Mouse (Mus musculus) MEL (cell line): ENCODE data around the gene Naa38. TPM values are rescaled to one million over a fixed set of nuclear protein-coding genes. Genes with fewer than 3 reads are reported as not detected.

ENCODE experiments used
- DNase-seq: peaks from one replicate; pipeline ENCODE4 v3.0.0; 2011; ENCODE audit warnings: low read depth, low spot score
- H3K27ac ChIP-seq: 2 replicates; pipeline ENCODE4 v1.5.1; 2012; ENCODE audit warnings: low read depth, mild to moderate bottlenecking, control low read depth, low read length, moderate library complexity; ENCODE audit not compliant: control insufficient read depth
- H3K27me3 ChIP-seq, 2 experiments: fragments of 150-350 bp in 1 of 2; sonication (generic) in 1 of 2; 2 replicates each; pipeline ENCODE4 v1.6.1; 2012; ENCODE audit warnings: low read length in 2 of 2, mild to moderate bottlenecking in 2 of 2, improper control_type of control experiment in 1 of 2, moderate library complexity in 1 of 2; ENCODE audit not compliant: insufficient read depth in 2 of 2, control insufficient read depth in 1 of 2
- H3K36me3 ChIP-seq, 2 experiments: 2 replicates each; pipeline ENCODE4 v1.6.1; 2012 to 2014; ENCODE audit warnings: low read length in 2 of 2, improper control_type of control experiment in 1 of 2, inconsistent platforms in 1 of 2, mild to moderate bottlenecking in 1 of 2; ENCODE audit not compliant: insufficient read depth in 2 of 2, control insufficient read depth in 1 of 2
- H3K4me1 ChIP-seq, 2 experiments: fragments of 150-350 bp in 1 of 2; sonication (generic) in 1 of 2; 2 replicates each; pipeline ENCODE4 v1.6.1; 2012; ENCODE audit warnings: low read length in 2 of 2, improper control_type of control experiment in 1 of 2, mild to moderate bottlenecking in 1 of 2; ENCODE audit not compliant: insufficient read depth in 2 of 2, control insufficient read depth in 1 of 2
- H3K4me3 ChIP-seq, 2 experiments: fragments of 150-350 bp in 1 of 2; sonication (generic) in 1 of 2; 2 replicates each; pipeline ENCODE4 v1.5.1; 2012; ENCODE audit warnings: low read depth in 2 of 2, low read length in 2 of 2, mild to moderate bottlenecking in 2 of 2, moderate library complexity in 2 of 2, control low read depth in 1 of 2, improper control_type of control experiment in 1 of 2; ENCODE audit not compliant: control insufficient read depth in 1 of 2, insufficient read depth in 1 of 2
- H3K79me2 ChIP-seq: 2 replicates; pipeline ENCODE4 v1.6.1; 2012; ENCODE audit warnings: mild to moderate bottlenecking, low read length, moderate library complexity; ENCODE audit not compliant: control insufficient read depth, poor library complexity, insufficient read depth
- H3K9ac ChIP-seq: 2 replicates; pipeline ENCODE4 v1.6.1; 2012; ENCODE audit warnings: low read depth, mild to moderate bottlenecking, control low read depth, low read length, moderate library complexity; ENCODE audit not compliant: control insufficient read depth, poor library complexity, severe bottlenecking
- H3K9me3 ChIP-seq: fragments of 150-350 bp; sonication (generic); replicated peaks from 2 replicates; pipeline ENCODE4 v1.6.1; 2012; ENCODE audit warnings: mild to moderate bottlenecking, low read length, improper control_type of control experiment, moderate library complexity; ENCODE audit not compliant: insufficient read depth
- CHD2 ChIP-seq: IDR thresholded peaks from 2 replicates; pipeline ENCODE4 v1.6.1; 2011; ENCODE audit warnings: low read length, improper control_type of control experiment
- CTCF ChIP-seq, 3 experiments: IDR thresholded peaks in 2 of 3; conservative IDR thresholded peaks in 1 of 3; 2 replicates each; pipeline ENCODE4 v1.5.1; 2011 to 2012; ENCODE audit warnings: low read length in 3 of 3, low read depth in 2 of 3, mild to moderate bottlenecking in 2 of 3, improper control_type of control experiment in 1 of 3, inconsistent platforms in 1 of 3, mixed read lengths in 1 of 3, moderate library complexity in 1 of 3; ENCODE audit not compliant: control insufficient read depth in 1 of 3, insufficient read depth in 1 of 3, poor library complexity in 1 of 3, severe bottlenecking in 1 of 3
- ETS1 ChIP-seq: IDR thresholded peaks from 2 replicates; pipeline ENCODE4 v1.6.1; 2012; ENCODE audit warnings: low read depth, mild to moderate bottlenecking, inconsistent platforms, low read length, improper control_type of control experiment, moderate library complexity
- HCFC1 ChIP-seq: IDR thresholded peaks from 2 replicates; pipeline ENCODE4 v1.6.1; 2012; ENCODE audit warnings: low read depth, mild to moderate bottlenecking, inconsistent platforms, low read length, improper control_type of control experiment, moderate library complexity
- JUND ChIP-seq: IDR thresholded peaks from 2 replicates; pipeline ENCODE4 v1.6.1; 2011; ENCODE audit warnings: low read depth, mild to moderate bottlenecking, improper control_type of control experiment, low read length
- MAX ChIP-seq: IDR thresholded peaks from 2 replicates; pipeline ENCODE4 v1.6.1; 2011; ENCODE audit warnings: low read length, improper control_type of control experiment
- MXI1 ChIP-seq: IDR thresholded peaks from 2 replicates; pipeline ENCODE4 v1.6.1; 2011; ENCODE audit warnings: mild to moderate bottlenecking, low read depth, low read length, improper control_type of control experiment
- POLR2AphosphoS5 ChIP-seq: IDR thresholded peaks from 2 replicates; pipeline ENCODE4 v1.6.1; 2012; ENCODE audit warnings: low read depth, borderline replicate concordance, mild to moderate bottlenecking, inconsistent platforms, low read length, moderate library complexity, mixed read lengths
- RAD21 ChIP-seq: IDR thresholded peaks from 2 replicates; pipeline ENCODE4 v1.6.1; 2011; ENCODE audit warnings: mild to moderate bottlenecking, low read depth, low read length, improper control_type of control experiment
- RCOR1 ChIP-seq: IDR thresholded peaks from 2 replicates; pipeline ENCODE4 v1.6.1; 2012; ENCODE audit warnings: low read depth, mild to moderate bottlenecking, inconsistent platforms, low read length, improper control_type of control experiment
- SMC3 ChIP-seq: IDR thresholded peaks from 2 replicates; pipeline ENCODE4 v1.6.1; 2011; ENCODE audit warnings: low read depth, low read length, improper control_type of control experiment
- TCF12 ChIP-seq: IDR thresholded peaks from 2 replicates; pipeline ENCODE4 v1.6.1; 2014; ENCODE audit warnings: low read depth, mild to moderate bottlenecking, inconsistent platforms, low read length, improper control_type of control experiment, moderate library complexity
- USF1 ChIP-seq: IDR thresholded peaks from 2 replicates; pipeline ENCODE4 v1.6.1; 2014; ENCODE audit warnings: low read depth, mild to moderate bottlenecking, inconsistent platforms, low read length, improper control_type of control experiment, moderate library complexity
- ZKSCAN1 ChIP-seq: IDR thresholded peaks from 2 replicates; pipeline ENCODE4 v1.6.1; 2012; ENCODE audit warnings: low read depth, mild to moderate bottlenecking, inconsistent platforms, low read length, improper control_type of control experiment, moderate library complexity
- ZMIZ1 ChIP-seq: IDR thresholded peaks from 2 replicates; pipeline ENCODE4 v1.6.1; 2012; ENCODE audit warnings: low read depth, mild to moderate bottlenecking, inconsistent platforms, low read length, improper control_type of control experiment, moderate library complexity
- polyA plus RNA-seq, 2 experiments: library from polyadenylated mRNA; stranded (reverse) in 1 of 2; unstranded in 1 of 2; fragments of >175 nt in 1 of 2; fragments of >200 nt in 1 of 2; gene quantifications; 2 replicates each; pipeline versions ENCODE4 v1.2.1 to v1.2.4; 2012; ENCODE audit warnings: low replicate concordance in 2 of 2, low read depth in 1 of 2; ENCODE audit not compliant: insufficient read length in 2 of 2, insufficient read depth in 1 of 2, missing spikeins in 1 of 2
- total RNA-seq: library from RNA; depleted of rRNA; stranded (reverse); fragments of 300-350 nt; gene quantifications from 2 replicates; pipeline ENCODE4 v1.2.3, GENCODE M21; 2012

The Naa38 gene
- total and polyA plus RNA-seq, 3 experiments: 173 to 190 TPM; not detected in 1

DNA sequence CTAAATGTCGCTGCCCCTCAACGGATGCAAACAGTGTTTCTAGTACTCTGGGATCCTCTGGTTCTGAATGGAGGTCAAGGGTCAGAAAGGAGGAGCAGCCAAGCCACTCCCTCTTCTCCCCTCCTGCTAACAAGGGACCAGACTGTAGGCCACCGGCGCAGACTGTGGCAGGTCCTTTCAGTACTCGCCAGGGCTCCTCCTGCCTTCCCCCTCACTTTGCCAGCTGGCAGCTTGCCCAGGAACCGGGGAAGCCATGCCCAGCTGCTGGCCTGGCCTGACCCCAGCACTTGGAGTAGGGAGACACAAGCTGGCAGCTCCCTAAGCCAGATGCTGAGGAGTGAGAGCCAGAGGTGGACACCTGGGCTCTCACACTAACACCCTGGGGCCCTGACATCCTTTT is 30.4 kb upstream of the Naa38 start:
- TF ChIP-seq JUND: no peak
- TF ChIP-seq SMC3: no peak
- TF ChIP-seq ETS1: peak; percentile 44; the same call in 1 of the 2 replicates
- TF ChIP-seq USF1: no peak
- TF ChIP-seq, all 39 proteins: peak for 1
- Histone ChIP-seq H3K9ac (no peak overlapping the region), H3K9me3 (no peaks in the 10 kb centered on the region), H3K79me2 (peaks cover 15% of the 10 kb centered on the region), H3K27ac (no peak overlapping the region), H3K4me1 (peaks cover 3 to 15% of the 10 kb centered on the region in 2 experiments; a peak in 3 of 4 replicates), H3K36me3 (peaks cover 0 to 3% of the 10 kb centered on the region in 2 experiments; a peak in 2 of 4 replicates), H3K27me3 (no peaks in the 10 kb centered on the region), H3K4me3 (no peak overlapping the region)
- peak; percentile 53 for DNase-seq

DNA sequence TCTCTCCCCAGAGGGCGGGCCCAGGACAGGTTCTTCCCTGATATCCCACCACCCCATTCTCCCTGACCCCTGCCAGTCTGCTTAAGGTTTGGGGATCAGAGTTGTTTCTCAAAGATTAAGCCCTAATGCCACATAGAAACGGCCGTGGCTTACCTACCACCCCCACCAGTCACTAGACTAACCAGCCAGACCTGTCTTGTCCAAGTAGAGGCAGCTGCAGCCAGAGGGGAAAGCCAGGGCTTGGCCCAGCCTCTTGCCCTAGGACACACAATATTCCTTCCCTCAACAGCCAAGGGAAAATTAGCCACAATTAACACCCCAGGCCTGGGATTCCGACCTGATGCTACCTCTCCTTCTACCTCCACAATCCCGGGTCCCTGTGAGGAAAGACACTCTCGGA is 29.6 kb upstream of the Naa38 start:
- H3K9ac ChIP-seq: peak overlapping the region; percentile 34; the same call in 1 of the 2 replicates
- H3K27me3 ChIP-seq: no peaks in the 10 kb centered on the region
- H3K36me3 ChIP-seq: peaks cover 0 to 8% of the 10 kb centered on the region in 2 experiments; a peak in 2 of 4 replicates
- no peak for DNase-seq
- TF ChIP-seq RCOR1: no peak
- no peak for TF ChIP-seq POLR2AphosphoS5
- TF ChIP-seq RAD21: no peak
- no peak for TF ChIP-seq HCFC1
- TF ChIP-seq CHD2: no peak
- TF ChIP-seq ZMIZ1: no peak
- TF ChIP-seq ZKSCAN1: no peak
- TF ChIP-seq TCF12: no peak
- no peak for TF ChIP-seq MXI1
- TF ChIP-seq USF1: no peak
- TF ChIP-seq MAX: no peak
- no peak for TF ChIP-seq CTCF (IDR thresholded peaks at IDR 0.05 in 2 of 3, conservative IDR thresholded peaks at IDR 0.05 in 1 of 3; ENCODE audit: control insufficient read depth in 1 of 3, insufficient read depth in 1 of 3, low read depth in 2 of 3, low read length in 3 of 3, poor library complexity in 1 of 3, severe bottlenecking in 1 of 3)
- H3K27ac ChIP-seq: no peak overlapping the region
- H3K9me3 ChIP-seq: no peaks in the 10 kb centered on the region
- peaks cover 15% of the 10 kb centered on the region for H3K79me2 ChIP-seq
- no peak overlapping the region; a peak in 1 of 4 replicates for H3K4me3 ChIP-seq
- H3K4me1 ChIP-seq: peaks cover 8 to 18% of the 10 kb centered on the region in 2 experiments
